Mouse (Mus musculus) brain, embryonic 14.5 days (tissue): ENCODE measurements at regions not wholly inside any gene's neighbourhood (a gene's known extent, or its start where the extent isn't known, plus 50 kb on each side); places are given as distances from the start of the nearest gene placed in this dataset.

Experiments
- DNase-seq: peaks from one replicate; pipeline ENCODE4 v3.0.0-alpha.2; 2011; ENCODE audit warnings: low read depth
- CTCF ChIP-seq: fragments of 200-500 bp; IDR thresholded peaks from 2 replicates; pipeline ENCODE4 v1.5.1; 2012; ENCODE audit warnings: inconsistent platforms, mild to moderate bottlenecking, moderate library complexity, borderline replicate concordance; ENCODE audit not compliant: insufficient read depth, insufficient read length; ENCODE audit errors: extremely low read depth
- POLR2A ChIP-seq: fragments of 200-500 bp; IDR thresholded peaks from 2 replicates; pipeline ENCODE4 v1.6.1; 2012; ENCODE audit warnings: mild to moderate bottlenecking, inconsistent platforms, borderline replicate concordance; ENCODE audit not compliant: poor library complexity, insufficient read depth, insufficient read length, severe bottlenecking; ENCODE audit errors: extremely low read depth

DNA sequence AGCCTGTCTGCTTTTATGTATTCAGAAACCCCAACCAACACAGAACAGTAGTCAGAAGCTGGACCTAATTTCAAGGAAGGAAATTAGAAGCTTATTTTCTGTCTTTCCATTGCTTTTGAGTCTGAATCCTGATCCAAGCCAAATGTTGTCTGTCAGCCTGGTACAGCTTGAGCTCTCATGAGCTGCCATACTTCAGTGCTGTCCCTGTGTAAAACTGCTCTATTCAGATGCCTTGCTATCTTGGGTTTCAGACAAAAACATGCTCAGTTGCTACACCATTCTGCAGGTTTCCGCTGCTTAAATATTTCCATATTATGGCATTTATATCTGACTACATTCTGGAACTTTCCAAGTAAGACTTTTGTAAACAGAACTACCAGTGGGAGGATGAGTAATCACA, 1403.2 kb downstream of the Epha7 start:
- TF ChIP-seq CTCF: no peak
- no peak for TF ChIP-seq POLR2A
- peak; percentile 8 for DNase-seq

- TF ChIP-seq POLR2A (no peak), CTCF (no peak)
- DNase-seq: peak; percentile 63
These were observed 1414.2 kb downstream of the Epha7 start for GRCm38 (mm10) chr4:30227139-30227538.

GRCm38 (mm10) chr4:30262101-30262500, 1449.2 kb downstream of the Epha7 start:
- TF ChIP-seq CTCF (no peak), POLR2A (no peak)
- DNase-seq: peak; percentile 66

- DNase-seq: peak; percentile 78
- TF ChIP-seq CTCF (no peak), POLR2A (no peak)
These were observed 1455.1 kb downstream of the Epha7 start for GRCm38 (mm10) chr4:30268026-30268425.

DNA sequence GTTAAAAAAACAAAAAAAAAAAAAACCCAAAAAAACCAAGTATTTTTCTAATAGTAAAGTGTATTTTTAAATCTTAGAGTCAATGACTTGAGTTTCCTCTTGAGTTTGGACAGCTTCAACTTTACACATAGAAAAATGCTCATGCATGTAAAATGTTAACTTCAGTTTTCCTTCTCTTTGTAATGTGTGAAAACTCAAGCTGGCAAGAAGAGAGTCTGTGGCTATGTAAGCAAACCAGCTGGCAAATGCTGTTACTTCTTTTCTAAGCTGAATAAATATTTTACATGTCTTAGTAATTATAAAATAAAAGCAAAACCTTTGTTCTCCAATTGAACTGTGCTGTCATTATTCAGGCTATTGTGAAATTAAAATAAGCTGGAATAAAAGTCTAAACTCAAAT, 1457.1 kb downstream of the Epha7 start:
- DNase-seq: peak; percentile 34
- no peak for TF ChIP-seq POLR2A
- no peak for TF ChIP-seq CTCF

DNA sequence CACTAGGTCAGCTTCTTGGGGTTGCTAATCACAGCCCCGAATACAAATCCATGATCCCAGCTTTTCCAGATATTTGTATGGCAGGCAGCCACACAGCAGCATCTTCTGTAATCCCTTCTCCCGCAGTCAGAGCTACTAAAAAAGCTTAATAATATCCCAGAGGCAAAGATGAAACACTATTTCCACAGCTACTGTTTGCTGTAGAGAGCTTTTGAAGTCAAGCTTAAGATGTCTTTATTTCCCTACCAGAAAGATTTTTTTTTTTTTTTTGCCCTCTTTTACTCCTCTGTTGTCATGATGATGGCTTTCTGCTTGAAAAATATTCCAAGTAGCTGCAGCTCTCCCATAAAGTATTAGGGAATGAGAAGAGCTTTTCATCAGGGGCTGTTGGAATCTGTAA, 1499.5 kb downstream of the Epha7 start:
- TF ChIP-seq POLR2A (no peak), CTCF (no peak)
- peak; percentile 80 for DNase-seq

DNA sequence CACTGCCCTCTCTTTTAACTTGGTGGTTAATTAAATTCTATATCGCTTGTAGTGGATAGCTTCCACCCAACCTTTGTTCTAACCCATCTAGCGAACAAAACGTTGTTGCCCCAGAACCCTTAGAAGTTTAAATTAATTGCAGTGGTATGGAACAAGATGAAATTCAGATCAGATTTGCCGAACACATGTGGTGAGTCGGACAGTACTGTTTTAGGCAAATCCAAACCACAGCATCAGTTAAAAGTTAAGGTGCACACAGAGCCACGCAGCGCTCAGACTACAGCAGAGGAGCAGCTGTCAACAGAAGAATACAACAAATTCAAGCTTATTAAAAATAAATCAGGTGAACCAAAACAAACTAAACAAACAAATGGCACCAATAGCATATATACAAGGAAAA, 1500.0 kb downstream of the Epha7 start:
- TF ChIP-seq CTCF: no peak
- no peak for TF ChIP-seq POLR2A
- DNase-seq: no peak

DNA sequence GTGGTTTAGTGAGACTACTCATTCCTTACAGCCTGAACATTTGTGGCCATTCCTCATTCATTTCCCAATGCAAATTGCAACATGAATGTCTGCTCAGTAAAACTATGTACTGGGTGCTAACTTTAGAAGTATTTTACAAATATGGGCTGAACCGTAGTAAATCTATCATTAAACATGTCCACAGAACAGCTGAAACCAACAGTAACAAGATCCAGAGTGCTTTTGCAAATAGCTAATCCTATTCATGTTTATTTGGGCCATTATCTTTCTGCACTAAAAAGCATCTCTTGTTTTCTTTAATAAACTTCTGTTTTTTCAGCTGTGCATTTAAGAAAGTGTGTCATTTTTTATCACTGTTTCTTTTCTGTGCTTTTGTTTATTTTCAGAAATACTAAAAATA, 1502.4 kb downstream of the Epha7 start:
- DNase-seq: no peak
- no peak for TF ChIP-seq POLR2A
- no peak for TF ChIP-seq CTCF

DNA sequence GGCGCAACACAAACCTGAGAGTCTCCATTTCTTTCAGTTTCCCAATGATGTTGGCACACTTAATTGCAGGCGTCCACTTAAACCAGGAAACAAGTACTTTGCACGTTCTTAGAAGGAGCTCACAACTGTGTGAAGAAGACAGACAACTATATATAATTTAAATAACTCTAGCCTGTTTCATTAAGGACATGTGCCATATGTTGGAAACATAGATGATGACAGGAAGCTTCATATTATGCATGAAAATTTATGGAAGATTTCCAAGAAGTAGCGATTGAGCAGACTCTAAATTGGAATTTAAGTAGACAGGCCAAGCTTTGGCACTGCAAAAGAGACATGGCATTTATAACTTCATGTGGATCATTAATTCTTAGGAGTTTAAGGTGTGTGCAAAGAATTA, 1504.1 kb downstream of the Epha7 start:
- TF ChIP-seq CTCF (no peak), POLR2A (no peak)

DNA sequence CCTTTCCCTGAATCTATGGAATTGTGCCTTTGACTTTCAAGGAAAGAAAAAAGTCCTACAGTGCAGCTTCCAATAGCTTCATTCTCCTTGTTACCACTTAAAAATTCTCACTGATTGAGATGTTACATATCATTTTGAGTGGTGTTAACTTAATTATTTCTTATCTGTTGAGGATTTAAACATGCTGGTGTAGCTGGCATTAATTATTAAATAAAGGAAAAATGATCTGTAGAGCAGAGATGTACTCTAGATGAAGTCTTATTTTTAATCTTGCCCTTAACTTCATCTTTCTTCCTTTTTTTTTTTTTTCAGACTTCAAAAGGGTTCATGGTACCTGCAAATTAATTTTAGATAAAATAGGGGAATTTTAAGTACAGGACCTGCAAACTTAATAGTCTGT, 1507.1 kb downstream of the Epha7 start:
- no peak for DNase-seq
- TF ChIP-seq CTCF (no peak), POLR2A (no peak)

More for the DNA sequence above, 1504.1 kb downstream of the Epha7 start:
- peak; percentile 51 for DNase-seq

DNA sequence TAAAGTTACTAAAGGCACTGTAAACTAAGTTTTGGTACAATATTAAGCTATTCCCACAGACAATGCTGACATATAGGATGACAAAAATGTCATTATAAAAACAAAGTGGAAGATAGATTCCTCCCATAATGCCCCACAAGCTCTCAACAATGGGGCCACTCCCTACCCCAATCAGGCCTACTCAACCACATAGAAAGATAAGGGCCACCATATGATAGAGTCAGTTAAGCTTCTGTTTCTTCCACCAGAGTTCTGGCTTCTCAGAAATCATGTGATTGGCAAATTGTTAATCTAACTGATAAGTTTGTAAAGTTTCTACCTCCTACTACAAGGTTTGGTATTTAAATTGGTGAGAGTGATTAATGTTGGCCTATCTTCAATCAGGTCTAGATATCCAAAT, 1534.6 kb downstream of the Epha7 start:
- no peak for DNase-seq
- TF ChIP-seq CTCF (no peak), POLR2A (no peak)
